Mouse (Mus musculus) cerebellum, adult 8-10 months (tissue): ENCODE measurements around the gene Tmem163.

Experiments used
- DNase-seq: peaks from one replicate; pipeline ENCODE4 v3.0.0; 2022

Gene Tmem163

DNA sequence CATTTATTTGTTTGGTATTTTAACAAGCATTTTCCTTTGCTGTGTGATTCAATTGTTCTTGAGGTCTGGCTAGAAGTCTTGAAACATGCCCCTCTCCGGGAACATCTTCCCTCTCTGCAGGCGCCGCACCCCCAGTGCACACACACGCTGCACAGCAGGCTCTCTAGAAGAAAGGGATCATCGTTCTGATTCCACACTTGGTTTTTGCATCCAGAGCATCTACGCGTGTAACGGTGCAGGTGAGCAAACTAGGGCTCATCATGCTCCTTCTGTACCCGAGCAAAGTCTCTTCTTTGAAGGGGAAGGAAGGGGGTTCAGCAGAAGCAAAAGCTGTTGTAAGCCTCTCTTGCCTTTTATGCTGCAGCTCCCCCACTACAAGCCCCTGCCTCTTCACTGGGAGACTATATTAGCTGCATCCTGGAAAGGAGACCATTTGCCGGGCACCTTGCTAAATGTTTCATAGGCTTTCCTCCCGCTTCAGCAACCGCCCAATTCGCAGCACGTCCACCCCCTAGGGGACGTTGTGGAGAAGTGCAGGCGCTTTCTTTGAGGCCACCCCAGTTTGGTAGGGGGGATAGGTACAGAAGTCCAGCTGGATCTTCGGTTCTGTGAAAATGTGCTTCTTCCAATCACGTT is at the start of gene Tmem163:
Tmem163 (minus strand) TSS at position 51 of the 636 bp plus-strand sequence.
- DNase-seq: peak; percentile 71

DNA sequence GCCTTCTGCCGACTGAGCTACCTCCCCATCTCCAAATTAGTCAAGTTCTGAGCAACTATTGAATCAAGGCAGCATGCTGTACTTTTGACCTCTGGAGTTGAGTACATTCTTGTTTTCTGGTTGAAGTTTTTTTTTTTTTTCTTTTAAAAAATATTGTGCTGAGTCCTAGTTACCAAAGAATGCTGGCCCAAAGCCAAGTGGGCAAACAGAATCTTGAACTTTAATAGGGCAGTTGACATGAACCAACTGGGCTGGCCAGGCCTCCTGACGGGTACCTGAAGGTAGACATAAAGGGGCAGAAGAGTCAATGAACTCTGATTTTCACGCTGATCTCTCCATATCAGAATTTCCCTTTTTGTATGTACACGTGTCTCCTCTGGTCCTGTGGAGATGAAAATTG is 49.7 kb upstream of the Tmem163 start, which contains the start of gene Acmsd:
Acmsd (plus strand) TSS at position 318 of the 400 bp plus-strand sequence.
- DNase-seq: no peak

DNA sequence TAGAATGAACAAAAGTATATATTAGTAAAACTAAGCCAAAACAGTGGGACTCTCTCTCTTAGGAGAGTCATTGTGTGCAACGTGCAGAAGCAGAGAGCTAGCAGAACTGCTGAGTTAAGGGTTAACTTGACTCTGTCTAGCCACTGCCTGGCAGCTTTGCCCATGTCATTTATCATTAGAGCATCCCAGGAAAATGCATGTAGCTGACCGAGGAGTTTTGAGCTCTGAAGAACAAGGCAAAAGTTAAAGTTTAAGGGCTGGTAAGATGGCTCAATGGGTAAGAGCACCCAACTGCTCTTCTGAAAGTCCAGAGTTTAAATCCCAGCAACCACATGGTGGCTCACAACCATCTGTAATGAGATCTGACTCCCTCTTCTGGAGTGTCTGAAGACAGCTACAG is 44.2 kb upstream of the Tmem163 start:
- no peak for DNase-seq

DNA sequence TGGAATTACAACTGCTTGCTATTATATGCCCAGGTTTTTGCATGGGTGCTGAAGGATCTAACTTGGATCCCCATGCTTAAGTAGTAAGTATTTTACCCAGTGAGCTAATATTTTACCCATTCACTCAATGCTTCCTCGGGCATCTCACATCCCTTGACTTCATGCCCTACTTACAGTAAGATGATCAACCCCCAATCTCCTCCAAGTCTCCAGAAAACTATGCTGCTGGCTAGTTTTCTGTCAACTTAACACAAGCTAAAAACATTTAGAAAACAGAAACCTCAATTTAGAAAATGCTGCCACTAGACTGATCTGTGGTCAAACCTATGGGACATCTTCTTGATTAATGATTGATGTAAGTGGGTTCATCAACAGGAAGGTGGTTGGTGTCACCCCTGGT is 38.9 kb upstream of the Tmem163 start:
- DNase-seq: no peak

DNA sequence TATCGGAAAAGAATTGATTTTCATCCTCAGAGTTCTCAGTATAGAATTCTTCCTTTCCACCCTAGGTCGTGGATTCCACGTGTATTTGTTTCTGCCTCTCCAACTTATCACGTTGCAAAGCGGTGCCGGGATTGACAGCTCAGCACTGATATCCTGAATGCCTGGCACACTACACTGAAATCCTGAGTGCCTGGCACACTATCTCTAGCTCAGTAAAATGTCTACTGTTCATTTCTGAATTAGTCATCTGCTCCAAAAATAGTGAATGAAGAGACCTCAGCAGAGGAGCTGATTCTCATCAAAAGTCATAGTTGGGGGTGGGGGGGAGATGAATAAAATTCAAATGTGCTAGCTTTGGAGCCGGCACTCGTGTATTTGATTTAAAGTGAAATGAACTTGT is 37.1 kb upstream of the Tmem163 start:
- DNase-seq: no peak

DNA sequence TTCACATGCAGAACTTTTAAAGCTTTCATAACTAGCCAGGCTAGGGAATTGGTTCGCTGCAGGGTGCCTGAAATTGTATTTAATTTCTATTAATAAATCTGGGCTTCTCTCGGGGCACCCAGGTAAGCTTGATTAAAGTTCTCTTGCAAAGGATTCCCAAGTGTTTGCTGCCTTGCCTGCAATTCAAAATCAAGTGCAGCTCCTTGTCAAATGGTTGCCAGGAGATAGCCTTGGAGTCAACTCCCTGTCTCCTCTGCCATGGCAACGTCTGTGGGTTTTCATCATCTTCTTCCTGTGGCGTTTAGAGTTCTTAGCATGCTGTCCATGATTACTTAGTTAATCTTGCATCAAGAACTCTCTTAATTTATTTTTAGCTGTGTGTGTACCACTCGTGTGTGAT is 26.9 kb upstream of the Tmem163 start:
- no peak for DNase-seq

DNA sequence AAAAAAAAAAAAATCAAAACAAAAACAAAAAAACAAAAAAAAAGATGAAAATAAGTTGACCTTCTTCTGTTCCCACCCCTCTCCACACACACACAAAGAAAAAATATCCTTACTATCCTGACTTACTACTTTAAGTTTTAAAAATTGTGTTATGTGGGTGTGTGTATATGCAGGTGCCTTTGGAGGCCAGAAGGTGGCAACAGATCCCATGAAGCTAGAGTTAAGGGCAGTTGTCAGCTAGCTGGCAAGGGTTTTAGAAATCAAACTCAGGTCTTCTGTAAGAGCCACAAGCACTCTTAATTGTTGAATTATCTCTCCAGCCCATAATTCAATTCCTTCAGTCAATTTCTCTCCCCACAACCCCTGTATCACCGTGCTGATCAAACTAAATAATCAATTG is 22.8 kb upstream of the Tmem163 start:
- DNase-seq: no peak

DNA sequence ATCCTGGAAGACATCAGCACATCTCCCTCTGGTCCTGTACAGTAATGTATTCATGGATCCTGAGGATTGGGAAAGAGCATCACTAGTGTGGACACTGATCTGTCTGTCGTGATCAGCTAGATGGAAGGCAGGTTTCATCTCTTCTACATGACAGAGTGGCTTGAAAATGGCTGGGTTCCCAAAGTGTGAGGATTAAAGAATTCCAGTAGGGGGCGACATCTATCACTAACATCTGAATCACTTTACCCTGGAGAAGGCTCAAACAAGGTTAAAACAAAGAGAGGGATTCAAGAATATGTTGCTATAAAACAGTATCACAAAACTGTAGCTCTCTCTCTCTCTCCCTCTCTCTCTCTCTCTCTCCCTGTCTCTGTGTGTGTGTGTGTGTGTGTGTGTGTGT is 17.2 kb upstream of the Tmem163 start:
- DNase-seq: no peak

DNA sequence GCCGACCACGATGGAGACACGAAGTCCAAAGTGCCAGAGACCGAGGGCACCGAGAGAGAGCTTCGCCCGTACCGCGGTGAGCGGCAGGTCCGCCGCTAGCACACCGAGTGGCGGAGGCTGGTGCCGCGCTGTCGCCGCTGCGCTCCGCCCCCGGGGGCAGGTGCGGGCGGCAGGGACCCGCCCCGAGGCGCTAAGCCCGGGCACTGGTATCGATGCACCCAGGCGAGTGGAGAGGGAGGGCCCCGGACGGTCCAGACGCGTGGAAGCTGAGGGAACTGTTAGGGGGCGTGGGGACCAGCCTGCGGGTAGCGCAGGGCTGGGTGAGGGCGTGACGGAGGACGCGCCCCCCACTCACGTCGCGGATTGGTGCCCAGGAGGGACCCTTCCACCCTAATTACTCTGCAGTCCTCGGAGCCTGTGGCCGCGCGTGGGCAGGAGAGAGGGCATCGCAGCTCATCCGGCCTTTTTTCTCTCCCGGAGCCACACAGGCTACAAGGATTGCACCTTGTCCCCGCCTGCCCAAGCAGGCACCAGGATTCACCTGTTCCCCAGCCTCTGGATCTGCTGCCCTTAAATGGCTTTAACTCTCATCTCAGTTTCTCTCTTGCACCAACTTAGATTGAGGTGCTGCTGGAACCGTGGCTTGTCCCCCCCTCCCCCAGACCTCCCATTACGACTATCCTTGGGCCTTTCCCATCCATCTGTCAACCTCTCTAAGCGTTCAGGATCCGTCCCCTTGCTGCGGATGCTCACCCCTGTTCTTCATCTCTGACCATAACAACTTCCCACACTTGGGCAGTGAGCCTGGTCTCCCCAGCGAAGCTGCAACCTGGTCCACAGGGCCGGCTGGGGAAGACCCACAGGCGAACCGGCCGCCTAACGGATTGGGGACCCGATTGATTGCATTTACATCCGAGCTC is 1.4 kb downstream of the Tmem163 start:
- peak; percentile 75 for DNase-seq

DNA sequence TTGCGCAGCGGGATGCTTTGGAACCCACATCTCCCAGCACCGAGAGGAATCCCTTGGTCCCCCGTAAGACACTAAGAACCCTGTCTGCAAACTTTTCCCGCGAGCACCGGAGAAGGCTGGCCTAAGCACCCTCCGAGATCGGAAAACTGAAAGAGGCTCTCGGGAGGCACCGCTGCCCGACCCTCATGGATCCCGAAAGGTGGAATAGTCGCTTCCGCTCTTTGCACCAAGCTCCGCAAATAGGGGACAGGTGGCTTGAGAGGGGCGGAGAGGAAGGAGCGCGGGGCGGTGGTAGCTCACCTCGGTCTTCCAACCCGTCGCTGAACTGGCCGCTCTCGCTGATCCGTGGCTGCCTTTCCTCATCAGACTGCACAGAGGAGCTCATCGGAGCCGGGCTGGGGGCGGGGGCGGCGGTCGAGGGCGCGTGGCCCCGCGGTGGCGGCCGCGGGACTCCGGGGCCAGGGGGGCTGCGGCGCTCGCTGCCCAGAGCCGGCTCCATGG is 2.2 kb downstream of the Tmem163 start:
- DNase-seq: peak; percentile 66

DNA sequence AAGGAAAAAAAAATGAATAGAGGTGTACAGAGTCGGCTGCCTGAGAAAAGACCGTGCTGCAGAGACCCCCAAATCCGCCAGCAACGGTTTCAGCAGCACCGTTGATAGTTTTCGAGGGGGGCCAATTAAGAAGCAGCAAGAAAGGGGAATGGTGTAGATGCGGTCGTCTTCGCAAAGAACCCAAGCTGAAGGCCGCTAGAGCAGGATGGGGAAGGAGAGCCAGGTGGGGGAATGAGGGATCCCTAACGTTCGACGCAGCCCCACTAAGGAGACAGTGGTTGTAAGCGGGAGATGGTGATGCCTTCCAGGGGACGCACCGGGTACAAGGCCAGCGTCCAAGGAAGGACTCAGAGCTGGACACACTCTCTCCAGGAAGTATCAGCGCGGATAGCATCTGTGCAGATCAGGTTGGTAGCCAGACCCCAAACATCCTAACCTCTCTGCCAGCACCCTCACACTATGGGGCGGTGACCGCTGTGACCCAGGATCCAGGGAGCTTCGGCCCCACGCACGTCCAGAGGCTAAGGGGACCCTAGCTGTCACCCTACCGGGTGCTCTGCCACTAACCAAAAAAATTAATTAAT is 2.7 kb downstream of the Tmem163 start:
- DNase-seq: peak; percentile 42

DNA sequence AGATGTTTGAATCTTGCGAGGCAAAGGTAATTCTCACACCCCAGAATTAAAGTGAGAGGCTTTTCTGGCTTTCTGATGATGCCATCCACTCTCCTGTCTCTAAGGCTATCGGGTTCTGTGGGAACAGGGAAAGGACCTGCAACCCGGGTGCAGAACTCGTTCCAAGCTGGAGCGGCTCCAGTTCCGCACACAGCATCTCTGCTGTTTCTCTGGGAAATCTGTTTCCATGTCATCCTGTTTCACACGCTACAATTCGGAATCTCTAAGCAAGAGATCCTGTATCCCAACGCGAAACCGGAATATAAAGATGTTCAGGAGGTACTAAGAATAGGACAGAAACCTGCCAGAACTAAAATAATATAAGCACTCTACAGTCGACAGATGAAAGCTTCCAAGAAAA is 3.2 kb downstream of the Tmem163 start:
- peak; percentile 83 for DNase-seq

DNA sequence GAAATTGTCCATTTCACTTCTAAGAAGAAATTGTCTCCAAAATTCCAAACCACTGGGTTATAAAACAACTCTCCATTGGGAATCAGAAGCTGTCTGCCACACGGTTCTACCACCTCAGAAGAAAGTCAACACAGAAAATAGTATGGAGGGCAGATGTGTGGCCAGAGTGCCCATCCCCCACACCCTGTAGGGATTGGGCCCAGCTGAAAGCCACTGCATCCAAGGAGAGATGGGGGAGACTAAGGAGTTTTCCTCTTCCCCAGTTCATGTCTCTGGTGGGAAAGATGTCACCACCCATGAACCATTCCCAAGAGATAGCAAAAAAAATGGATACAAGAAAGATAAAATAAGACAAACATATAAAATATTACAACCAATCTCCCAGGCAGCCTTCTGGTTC is 4.1 kb downstream of the Tmem163 start:
- DNase-seq: no peak

DNA sequence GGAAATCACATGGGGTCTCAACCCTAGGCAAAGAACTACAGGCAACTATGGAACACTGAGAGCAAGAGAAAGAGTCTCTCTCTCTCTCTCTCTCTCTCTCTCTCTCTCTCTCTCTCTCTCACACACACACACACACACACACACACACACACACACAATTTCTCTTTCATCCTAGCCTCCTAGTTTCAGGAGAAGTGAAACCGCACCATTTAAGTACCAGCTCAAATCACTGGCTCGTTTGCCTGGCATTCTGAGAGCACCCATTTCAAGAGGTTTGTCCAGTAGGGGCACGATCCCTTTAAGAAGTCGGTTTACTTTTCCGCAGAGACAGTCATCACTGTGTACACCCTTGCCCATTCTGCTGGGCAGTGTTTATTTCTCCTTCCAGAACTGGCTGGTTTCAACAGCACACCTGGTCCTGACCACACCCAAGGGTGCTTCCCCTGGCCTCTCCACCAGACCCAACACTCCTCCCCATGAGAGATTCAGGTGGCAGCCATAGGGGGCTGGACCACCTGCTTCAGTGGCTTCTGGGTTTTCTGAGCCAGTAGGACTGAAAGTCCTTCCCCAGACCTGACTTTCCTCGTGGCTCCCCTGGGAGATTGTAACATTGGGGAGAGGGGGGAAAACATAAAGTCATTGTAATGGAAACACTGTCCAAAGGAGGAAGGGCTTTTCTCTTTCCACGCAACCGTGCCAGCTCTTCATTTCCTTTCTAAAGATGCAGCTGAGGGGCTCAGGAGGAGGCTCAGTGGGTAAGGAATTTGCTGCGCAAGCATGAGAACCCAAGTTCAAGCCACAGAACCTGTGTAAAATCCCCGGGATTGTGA is 5.9 kb downstream of the Tmem163 start:
- no peak for DNase-seq

DNA sequence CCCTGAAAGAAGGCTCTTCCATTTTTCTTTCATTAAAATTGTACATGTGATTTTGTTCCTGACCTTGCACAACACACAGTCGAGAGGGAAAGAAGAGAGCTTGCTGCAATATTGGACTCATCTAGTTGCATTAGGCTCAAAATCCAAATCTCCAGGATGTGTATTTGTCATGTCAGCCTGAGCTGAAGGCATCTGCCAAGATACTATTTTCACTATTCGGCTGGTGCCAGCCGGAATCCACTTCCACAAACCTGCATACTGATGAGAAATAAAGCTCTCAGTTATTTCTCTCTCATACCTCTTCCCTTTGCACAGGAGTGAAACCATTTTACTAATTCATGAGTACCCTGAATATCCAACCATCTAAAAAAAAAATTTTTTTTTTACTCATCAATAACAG is 11.2 kb downstream of the Tmem163 start:
- DNase-seq: peak; percentile 36

DNA sequence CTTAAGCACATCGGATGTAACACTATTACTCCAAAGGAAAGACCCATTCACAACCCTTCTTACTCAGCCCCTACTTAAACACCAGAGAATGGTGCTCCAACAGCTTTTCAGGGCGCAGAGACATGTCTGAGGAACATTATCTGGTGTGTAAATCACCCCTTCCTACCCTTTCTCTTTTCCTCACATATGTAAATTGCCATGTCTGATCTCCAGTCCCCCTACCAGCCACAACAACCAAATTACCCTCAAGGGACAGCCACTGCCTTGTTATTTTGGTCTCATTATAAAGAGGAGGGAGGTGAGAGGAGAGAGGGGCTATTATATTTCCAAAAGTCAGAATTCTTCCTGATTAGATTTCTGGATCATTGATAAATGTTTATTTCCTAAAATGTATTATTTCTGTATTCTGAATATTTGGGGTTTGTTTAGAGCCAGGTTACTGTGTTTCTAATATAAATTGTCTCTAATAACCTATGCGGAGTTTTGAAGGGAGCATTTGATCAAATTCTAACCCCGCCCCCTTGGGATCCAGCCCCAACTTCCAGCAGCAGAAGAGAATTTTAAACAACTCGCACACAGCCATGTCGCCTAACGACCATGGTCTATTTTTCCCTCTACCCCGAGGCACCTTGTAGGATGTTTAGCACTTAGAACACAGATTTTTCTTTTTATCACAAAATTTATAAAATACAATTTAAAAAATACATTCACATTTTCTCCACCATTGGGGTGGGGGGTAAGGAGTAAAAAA is 12.1 kb downstream of the Tmem163 start:
- DNase-seq: no peak

DNA sequence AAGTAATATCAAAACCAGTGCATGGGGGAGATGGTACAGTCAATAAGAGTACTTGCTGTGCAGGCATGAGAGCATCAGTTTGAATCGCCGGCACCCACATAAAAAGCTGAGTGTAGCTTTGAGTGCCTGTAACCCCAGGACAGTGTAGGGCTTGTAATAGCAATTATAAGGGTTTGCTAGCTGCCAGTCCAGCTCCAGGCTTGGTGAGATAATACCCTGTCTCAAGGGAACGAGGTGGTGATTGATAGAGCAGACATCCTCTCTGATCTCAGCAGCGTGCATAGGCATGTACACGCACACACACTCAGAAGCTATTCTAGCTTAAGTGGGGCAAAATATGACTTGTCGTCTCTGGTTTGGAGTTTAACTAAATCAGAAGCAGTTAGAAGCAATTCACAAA is 13.1 kb downstream of the Tmem163 start:
- no peak for DNase-seq

DNA sequence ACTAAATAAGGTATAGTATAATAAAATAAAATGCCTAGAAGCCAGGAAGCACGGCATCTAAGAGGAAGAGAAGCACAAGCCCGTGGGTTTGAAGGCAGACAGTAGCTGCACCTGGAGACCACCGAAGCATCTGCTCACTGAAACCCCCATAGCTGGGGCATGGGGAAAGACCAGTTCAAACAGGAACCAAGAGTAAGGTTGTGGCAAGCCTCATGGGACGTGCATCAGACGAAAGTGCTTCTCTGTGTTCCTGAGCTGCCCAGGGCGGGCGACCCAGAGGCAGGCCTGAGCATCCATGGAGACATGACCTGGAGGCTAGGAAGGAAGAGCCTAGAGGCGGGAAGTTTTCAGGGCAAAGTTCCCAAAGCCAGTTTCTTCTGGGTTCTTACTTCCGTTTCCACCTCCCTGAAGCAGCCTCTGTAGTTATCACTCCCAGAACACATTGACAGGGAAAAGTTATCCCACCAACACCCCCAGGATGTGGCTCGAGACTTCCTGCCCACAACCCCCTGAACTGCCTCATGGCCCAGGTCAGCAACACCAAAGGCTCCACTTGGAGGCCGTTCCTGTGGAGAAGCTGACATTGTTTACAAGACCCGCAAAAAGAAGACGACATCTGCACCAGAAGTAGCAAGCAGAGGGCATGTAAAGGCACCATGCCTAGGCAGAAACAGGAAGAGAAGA is 16.8 kb downstream of the Tmem163 start:
- no peak for DNase-seq

DNA sequence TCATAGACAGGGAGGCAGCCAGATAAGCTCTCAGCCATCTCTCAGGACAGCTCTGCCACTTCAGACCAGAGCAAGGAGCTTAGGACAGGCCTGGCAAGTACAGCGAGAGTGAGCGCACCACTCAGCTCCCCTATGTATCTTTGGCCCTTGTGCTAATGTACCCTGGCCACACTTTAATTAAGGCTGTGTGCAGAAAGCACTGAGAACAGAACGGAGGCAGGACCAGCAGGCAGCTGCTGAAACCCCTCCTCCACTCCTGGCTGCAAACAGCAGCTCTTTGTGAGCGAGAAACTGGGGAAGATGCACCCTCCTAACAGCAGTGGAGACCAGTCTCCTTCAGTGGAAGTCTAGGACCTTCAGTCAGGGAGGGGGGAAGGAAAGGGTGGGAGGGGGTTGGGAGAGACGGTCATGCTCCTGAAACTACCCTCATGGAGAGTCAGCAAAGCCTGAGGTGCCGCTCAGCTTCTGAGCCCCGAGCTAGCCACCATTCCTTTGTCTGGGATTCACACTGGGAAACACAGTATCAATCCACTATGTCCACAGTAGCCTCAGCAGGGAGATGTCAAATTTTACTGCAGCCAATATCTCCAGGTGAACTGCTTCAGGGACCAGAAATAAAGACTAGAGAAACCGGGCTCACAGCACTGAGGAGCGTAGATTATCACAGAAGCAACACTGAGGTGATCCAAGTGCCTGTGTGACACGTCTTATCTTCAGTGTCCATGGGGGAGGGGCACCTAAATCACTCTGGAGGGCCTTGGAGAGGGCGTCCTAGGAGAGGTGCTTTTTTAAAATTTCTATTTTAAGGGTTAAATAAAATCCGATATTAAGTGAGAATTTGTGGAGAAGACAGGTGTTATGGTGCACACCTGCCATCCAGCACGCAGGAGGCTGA is 18.0 kb downstream of the Tmem163 start:
- no peak for DNase-seq

DNA sequence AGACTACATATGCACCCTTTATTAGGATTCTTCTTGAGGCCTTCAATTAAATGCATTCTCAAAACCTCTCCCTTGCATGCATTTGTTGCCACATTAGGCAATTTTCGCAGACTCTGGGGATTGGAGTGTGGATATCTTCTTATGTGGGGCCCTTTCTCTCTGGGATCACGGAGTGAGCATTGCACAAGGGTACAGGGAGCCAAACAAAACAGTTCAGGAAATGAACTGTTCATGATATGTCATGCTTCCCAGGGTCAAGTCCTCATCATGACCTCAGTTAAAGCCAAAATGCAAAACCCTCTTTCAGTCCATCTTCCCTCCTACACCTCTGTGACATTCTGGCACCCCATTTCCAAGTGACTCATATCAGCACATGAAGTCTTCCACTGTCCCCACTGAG is 27.8 kb downstream of the Tmem163 start:
- DNase-seq: no peak
